In the genomic region with DNA sequence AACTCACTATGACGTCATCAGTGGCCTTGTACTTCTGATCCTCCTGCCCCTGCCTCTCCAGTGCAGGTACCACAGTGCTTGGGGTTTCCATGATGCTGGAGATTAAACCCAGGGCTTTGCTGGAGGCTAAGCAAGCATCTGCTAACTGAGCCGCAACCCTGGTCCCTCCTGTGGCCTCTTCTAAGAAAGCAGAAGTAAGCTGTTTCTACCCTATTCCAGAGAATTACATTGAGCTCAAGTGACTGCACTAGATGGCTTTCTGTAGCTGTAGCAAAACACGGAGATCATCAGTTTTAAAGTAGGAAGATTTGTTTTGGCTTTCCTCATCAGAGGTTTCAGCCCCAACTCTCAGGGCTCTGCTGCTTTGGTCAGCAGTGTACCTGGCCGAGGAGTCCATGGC, we compare ENCODE assay signal across 19 mouse cellular contexts. TPM values are rescaled to one million over a fixed set of nuclear protein-coding genes. Genes with fewer than 3 reads are reported as not detected.
DNase-seq lines count a peak whose midpoint lies in the region.
"Had no signal": no experiment of that assay in that cellular context is flagged by ENCODE, and none has a peak within 500 bp of the region (broad histone marks: within the 10 kb centered on the region; RNA-seq: fewer than 3 reads in every experiment).

No protein-coding gene starts in this region.

- DNase-seq in spleen, postnatal 36 days (ENCODE audit: low spot score in 2 of 2): peak; percentile 35 to 46
- DNase-seq in spleen, adult 12 weeks (ENCODE audit: low spot score): no peak
- DNase-seq in MEL-GATA-1-ER (ENCODE audit: extremely low read depth, low read depth): peak; percentile 88
- DNase-seq in frontal cortex, postnatal 25 days (ENCODE audit: low spot score in 2 of 2): no peak
- DNase-seq in ovary, postnatal 14 days (ENCODE audit: low spot score): no peak
- DNase-seq in thymus, postnatal 4 days: no peak
- DNase-seq: adrenal gland, adult 2 months; cerebellum, adult 2 months; cerebellum, postnatal 36 days; gastrocnemius, postnatal 14 days; kidney, adult 18-20 months; kidney, postnatal 4 days; layer of hippocampus, adult 9-11 months; right cerebral cortex, postnatal 14 days; thymus, adult 18-20 months had no signal

- peaks cover 45% of the 10 kb centered on the region for H3K4me1 ChIP-seq in megakaryocyte, embryonic 14.5 days
- H3K4me1 ChIP-seq: forebrain, embryonic 13.5 days; lung, embryonic 15.5 days; midbrain, embryonic 12.5 days had no signal

- H3K27me3 ChIP-seq in megakaryocyte, embryonic 14.5 days (replicated peaks): no peaks in the 10 kb centered on the region
- H3K27me3 ChIP-seq: forebrain, embryonic 13.5 days; midbrain, embryonic 12.5 days had no signal

- H3K9me3 ChIP-seq in megakaryocyte, embryonic 14.5 days: no peaks in the 10 kb centered on the region
- H3K9me3 ChIP-seq: forebrain, embryonic 13.5 days; lung, embryonic 15.5 days; midbrain, embryonic 12.5 days had no signal

- peak overlapping the region; percentile 55 for H3K4me3 ChIP-seq in megakaryocyte, embryonic 14.5 days (replicated peaks)
- H3K4me3 ChIP-seq: forebrain, embryonic 13.5 days; lung, embryonic 15.5 days; midbrain, embryonic 12.5 days had no signal

- H3K36me3 ChIP-seq in megakaryocyte, embryonic 14.5 days (replicated peaks; ENCODE audit: low read length): peaks cover 2% of the 10 kb centered on the region

RNA-seq across cellular contexts. Expression of a gene that starts 10.3 kb away (rescaled TPM):
- polyA plus RNA-seq in megakaryocyte, embryonic 14.5 days (2012; ENCODE audit: insufficient read depth, low replicate concordance): 4.1 TPM in 1 of 2 replicates, not detected in the other

RNA-seq across cellular contexts. Expression of a gene that starts 37.0 kb away (rescaled TPM):
- 2.1 and 3.0 TPM in 2 replicates for polyA plus RNA-seq in megakaryocyte, embryonic 14.5 days (2012; ENCODE audit: insufficient read depth, low replicate concordance)

RNA-seq across cellular contexts. Expression of a gene that starts 59.9 kb away (rescaled TPM):
- polyA plus RNA-seq in megakaryocyte, embryonic 14.5 days (2012; ENCODE audit: insufficient read depth, low replicate concordance): 0.06 TPM in 1 of 2 replicates, not detected in the other

Comparison
In these comparisons a context has a peak if more than half of its experiments do, and no peak if none do; other contexts are left out.
1. DNase-seq: peak in spleen, postnatal 36 days (2 of 2) and MEL-GATA-1-ER (single experiment); none in spleen, adult 12 weeks (single experiment), frontal cortex, postnatal 25 days (0 of 2), ovary, postnatal 14 days (single experiment) and thymus, postnatal 4 days (single experiment).